Mouse (Mus musculus): Measurements from ENCODE around the gene Tmem132d. TPM values are rescaled to one million over a fixed set of nuclear protein-coding genes. Genes with fewer than 3 reads are reported as not detected.

Gene Tmem132d
- polyA plus RNA-seq, 1 experiment from 2014 or later: 0.16 TPM

DNA sequence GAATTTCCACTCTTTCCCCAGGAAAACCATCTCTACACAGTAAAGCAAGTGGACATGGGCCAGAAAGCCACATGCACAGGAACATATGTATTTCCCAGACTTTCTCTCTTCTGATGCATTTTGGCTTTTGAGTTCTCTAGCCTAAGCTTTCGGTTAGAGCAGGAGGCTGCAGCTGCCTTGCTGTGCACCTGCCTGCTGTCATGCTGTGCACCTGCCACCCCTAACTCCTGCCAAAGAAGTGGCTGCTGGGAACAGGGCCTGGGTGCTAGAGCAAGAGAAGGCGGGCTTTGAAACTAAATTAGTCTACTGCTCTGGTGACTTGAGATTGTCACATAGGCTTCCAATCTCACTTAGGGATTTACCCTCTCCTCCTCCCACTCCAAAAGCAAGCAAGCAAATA, 8.7 kb downstream of the Tmem132d start:
- no peak overlapping the region for H3K27ac ChIP-seq (ENCODE audit: low read length)
- WGBS: 53% methylated on average over 2 of the region's 2 CpGs
- 0 out of 2 replicates have a peak, but pooled peaks cover 2% of the 10 kb centered on the region for H3K36me3 ChIP-seq (ENCODE audit: control insufficient read depth, insufficient read depth)
- no peak overlapping the region for H3K9ac ChIP-seq (ENCODE audit: low read length)
- no peak overlapping the region for H3K4me3 ChIP-seq (ENCODE audit: low read length)
- no peaks in the 10 kb centered on the region for H3K27me3 ChIP-seq (ENCODE audit: control insufficient read depth, insufficient read depth, low read length)
- H3K9me3 ChIP-seq (replicated peaks; ENCODE audit: control insufficient read depth, low read length): peaks cover 9% of the 10 kb centered on the region; the same call in 1 of the 2 replicates
- ATAC-seq (replicated peaks; ENCODE audit: extremely low read depth, insufficient read depth, low FRiP score): no peak
- no peaks in the 10 kb centered on the region for H3K4me1 ChIP-seq (ENCODE audit: control insufficient read depth, insufficient read depth, low read length)
- H3K4me2 ChIP-seq (ENCODE audit: low read depth, low read length): no peak overlapping the region

DNA sequence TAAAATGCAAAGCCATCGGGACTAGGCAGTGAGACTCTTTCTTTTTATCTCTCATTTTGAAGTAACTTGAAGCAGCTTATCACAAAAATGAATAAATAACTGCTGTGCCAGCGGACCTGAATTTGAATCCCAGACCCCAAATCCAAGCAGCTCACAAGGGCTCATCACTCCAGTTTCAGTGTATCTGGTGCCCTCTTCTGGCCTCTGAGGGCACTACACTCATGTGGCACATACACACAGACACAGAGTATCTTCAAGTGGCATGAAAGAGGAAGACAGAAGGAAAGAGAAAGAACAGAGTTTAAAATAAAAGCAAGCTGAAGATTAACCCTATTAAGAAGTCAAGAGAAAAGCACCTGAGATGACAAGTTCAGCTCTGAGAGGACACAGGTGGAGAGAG, 10.8 kb downstream of the Tmem132d start:
- no peak overlapping the region for H3K27ac ChIP-seq (ENCODE audit: low read length)
- ATAC-seq (replicated peaks; ENCODE audit: extremely low read depth, insufficient read depth, low FRiP score): no peak
- H3K4me3 ChIP-seq (ENCODE audit: low read length): no peak overlapping the region
- H3K4me2 ChIP-seq (ENCODE audit: low read depth, low read length): no peak overlapping the region
- H3K36me3 ChIP-seq (ENCODE audit: control insufficient read depth, insufficient read depth): 0 out of 2 replicates have a peak, but pooled peaks cover 2% of the 10 kb centered on the region
- no peaks in the 10 kb centered on the region for H3K4me1 ChIP-seq (ENCODE audit: control insufficient read depth, insufficient read depth, low read length)
- no peaks in the 10 kb centered on the region for H3K27me3 ChIP-seq (ENCODE audit: control insufficient read depth, insufficient read depth, low read length)
- H3K9ac ChIP-seq (ENCODE audit: low read length): no peak overlapping the region
- H3K9me3 ChIP-seq (replicated peaks; ENCODE audit: control insufficient read depth, low read length): peaks cover 9% of the 10 kb centered on the region; the same call in 1 of the 2 replicates
- 80% methylated on average over 2 of the region's 2 CpGs for WGBS

DNA sequence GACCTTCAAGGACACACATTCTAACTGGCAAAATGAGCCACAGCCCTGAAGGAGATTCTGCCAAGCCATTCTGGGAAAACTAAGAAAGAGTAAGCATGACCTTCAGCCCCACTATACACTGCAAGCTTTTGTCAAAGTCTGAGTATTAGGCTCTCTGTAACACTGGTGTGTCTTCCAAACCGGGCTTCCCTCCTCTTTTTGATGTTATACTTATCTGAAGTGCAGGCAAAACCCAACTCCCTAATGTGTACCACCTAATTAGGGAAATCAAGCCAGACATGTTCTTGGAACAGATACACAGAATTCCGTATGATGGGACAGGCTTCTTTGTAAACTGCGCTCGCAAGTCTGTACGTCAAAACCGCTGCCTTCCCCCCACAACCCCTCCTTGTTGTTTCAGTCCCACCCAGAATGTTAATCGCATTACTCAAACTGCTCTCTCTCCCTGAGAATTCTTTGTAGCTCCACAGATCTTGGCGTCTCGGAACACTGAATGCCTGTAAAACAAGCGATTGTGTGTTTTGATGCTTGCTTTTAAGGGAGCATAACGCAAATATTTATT, 14.6 kb downstream of the Tmem132d start:
- no peak overlapping the region for H3K4me3 ChIP-seq (ENCODE audit: low read length)
- no peak for ATAC-seq (replicated peaks; ENCODE audit: extremely low read depth, insufficient read depth, low FRiP score)
- 61% methylated on average over 11 of the region's 11 CpGs for WGBS

DNA sequence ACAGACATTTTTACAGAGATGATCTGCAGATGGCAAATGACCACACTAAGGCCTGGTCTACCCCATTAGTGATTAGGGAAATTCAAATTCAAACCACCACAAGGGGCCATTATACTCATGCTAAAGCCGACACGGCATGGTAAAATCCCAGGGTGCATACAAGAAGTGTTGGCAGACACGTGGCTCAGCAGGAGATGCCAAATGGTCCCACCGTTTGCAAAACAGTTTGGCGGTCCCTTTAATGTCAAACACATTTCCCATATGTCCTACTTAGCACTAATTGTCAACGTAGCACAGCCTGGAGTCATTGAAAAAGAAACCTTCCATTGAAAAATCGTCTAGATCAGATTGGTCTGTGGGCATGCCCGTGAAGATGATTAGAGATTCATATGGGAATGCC, 18.8 kb downstream of the Tmem132d start:
- no peak for ATAC-seq (replicated peaks; ENCODE audit: extremely low read depth, insufficient read depth, low FRiP score)
- no peak overlapping the region for H3K4me3 ChIP-seq (ENCODE audit: low read length)
- H3K36me3 ChIP-seq (ENCODE audit: control insufficient read depth, insufficient read depth): no peaks in the 10 kb centered on the region
- no peak overlapping the region for H3K27ac ChIP-seq (ENCODE audit: low read length)
- no peak overlapping the region for H3K4me2 ChIP-seq (ENCODE audit: low read depth, low read length)
- 63% methylated on average over 8 of the region's 8 CpGs for WGBS
- H3K9me3 ChIP-seq (replicated peaks; ENCODE audit: control insufficient read depth, low read length): no peaks in the 10 kb centered on the region
- H3K27me3 ChIP-seq (ENCODE audit: control insufficient read depth, insufficient read depth, low read length): no peaks in the 10 kb centered on the region
- H3K4me1 ChIP-seq (ENCODE audit: control insufficient read depth, insufficient read depth, low read length): no peaks in the 10 kb centered on the region
- H3K9ac ChIP-seq (ENCODE audit: low read length): no peak overlapping the region

More for the DNA sequence above, 14.6 kb downstream of the Tmem132d start:
- no peak overlapping the region for H3K9ac ChIP-seq (ENCODE audit: low read length)
- H3K36me3 ChIP-seq (ENCODE audit: control insufficient read depth, insufficient read depth): 0 out of 2 replicates have a peak, but pooled peaks cover 2% of the 10 kb centered on the region
- no peak overlapping the region for H3K27ac ChIP-seq (ENCODE audit: low read length)
- no peaks in the 10 kb centered on the region for H3K27me3 ChIP-seq (ENCODE audit: control insufficient read depth, insufficient read depth, low read length)
- no peaks in the 10 kb centered on the region for H3K4me1 ChIP-seq (ENCODE audit: control insufficient read depth, insufficient read depth, low read length)
- peaks cover 9% of the 10 kb centered on the region; the same call in 1 of the 2 replicates for H3K9me3 ChIP-seq (replicated peaks; ENCODE audit: control insufficient read depth, low read length)
- H3K4me2 ChIP-seq (ENCODE audit: low read depth, low read length): no peak overlapping the region

DNA sequence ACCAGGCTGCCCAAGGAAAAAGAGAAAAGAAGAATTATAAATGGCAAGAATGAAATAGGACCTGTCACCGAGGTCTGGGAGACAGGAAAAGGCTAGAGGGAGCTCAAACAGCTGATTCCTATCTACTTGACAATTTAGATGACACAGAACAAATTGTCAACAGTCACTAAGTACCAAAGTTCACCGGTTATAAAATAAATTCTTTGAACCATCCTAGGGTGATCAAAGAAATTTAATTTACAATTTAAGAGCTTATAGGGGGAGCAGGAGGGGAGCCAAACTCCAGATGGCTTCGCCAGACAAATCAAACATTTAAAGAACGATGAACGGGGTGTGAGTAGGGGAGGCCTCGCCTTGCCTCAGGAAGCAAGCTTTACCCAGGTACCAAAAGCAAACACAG, 20.6 kb downstream of the Tmem132d start:
- no peak for ATAC-seq (replicated peaks; ENCODE audit: extremely low read depth, insufficient read depth, low FRiP score)
- Histone ChIP-seq H3K27ac (ENCODE audit: low read length) (no peak overlapping the region), H3K4me2 (ENCODE audit: low read depth, low read length) (no peak overlapping the region), H3K4me1 (ENCODE audit: control insufficient read depth, insufficient read depth, low read length) (no peaks in the 10 kb centered on the region), H3K27me3 (ENCODE audit: control insufficient read depth, insufficient read depth, low read length) (no peaks in the 10 kb centered on the region), H3K36me3 (ENCODE audit: control insufficient read depth, insufficient read depth) (no peaks in the 10 kb centered on the region), H3K9me3 (replicated peaks; ENCODE audit: control insufficient read depth, low read length) (no peaks in the 10 kb centered on the region), H3K9ac (ENCODE audit: low read length) (no peak overlapping the region), H3K4me3 (ENCODE audit: low read length) (no peak overlapping the region)
- 58% methylated on average over 6 of the region's 6 CpGs for WGBS

DNA sequence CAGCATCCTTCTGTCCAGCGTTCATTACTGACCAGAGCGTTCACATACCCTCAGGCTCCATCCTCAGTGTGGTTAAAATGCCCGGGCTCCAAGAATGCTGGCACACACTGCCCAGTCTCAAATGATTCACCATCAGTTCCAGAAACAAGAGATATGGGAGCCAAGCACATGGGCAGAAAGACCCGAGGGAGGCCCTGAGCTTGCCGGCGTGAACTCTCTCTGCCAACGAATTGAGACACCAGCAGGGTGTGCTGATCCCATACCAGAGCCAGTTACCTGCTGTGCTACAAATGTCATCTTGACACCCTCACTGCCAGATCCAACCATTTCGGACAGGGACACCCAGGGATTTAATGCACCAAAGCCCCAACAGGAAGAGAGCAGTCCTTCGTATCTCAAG, 25.3 kb downstream of the Tmem132d start:
- no peak overlapping the region for H3K27ac ChIP-seq (ENCODE audit: low read length)
- WGBS: 65% methylated on average over 9 of the region's 9 CpGs
- H3K27me3 ChIP-seq (ENCODE audit: control insufficient read depth, insufficient read depth, low read length): no peaks in the 10 kb centered on the region
- ATAC-seq (replicated peaks; ENCODE audit: extremely low read depth, insufficient read depth, low FRiP score): no peak
- H3K4me3 ChIP-seq (ENCODE audit: low read length): no peak overlapping the region
- H3K4me2 ChIP-seq (ENCODE audit: low read depth, low read length): no peak overlapping the region
- H3K36me3 ChIP-seq (ENCODE audit: control insufficient read depth, insufficient read depth): no peaks in the 10 kb centered on the region
- H3K9me3 ChIP-seq (replicated peaks; ENCODE audit: control insufficient read depth, low read length): peaks cover 6% of the 10 kb centered on the region
- no peaks in the 10 kb centered on the region for H3K4me1 ChIP-seq (ENCODE audit: control insufficient read depth, insufficient read depth, low read length)
- no peak overlapping the region for H3K9ac ChIP-seq (ENCODE audit: low read length)

DNA sequence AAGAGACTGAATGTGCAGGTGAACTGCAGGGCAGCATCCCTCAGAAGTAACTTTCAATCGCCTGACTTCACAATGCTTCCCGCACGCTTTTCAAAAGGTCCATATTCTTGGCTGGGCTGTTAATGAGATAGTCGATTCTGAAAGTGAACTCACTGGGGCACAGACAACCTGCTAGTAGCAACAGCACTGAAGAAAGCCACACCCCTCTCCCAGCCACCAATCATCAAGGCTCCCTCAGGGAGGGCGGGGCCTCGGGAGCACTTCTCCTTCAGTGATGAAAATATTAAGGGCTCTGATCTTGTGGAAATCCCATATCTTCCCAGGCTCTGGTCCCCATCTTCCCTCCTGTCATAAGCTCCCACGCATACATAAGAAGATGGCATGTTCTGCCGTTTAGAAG, 27.8 kb downstream of the Tmem132d start:
- peaks cover 12% of the 10 kb centered on the region for H3K9me3 ChIP-seq (replicated peaks; ENCODE audit: control insufficient read depth, low read length)
- H3K9ac ChIP-seq (ENCODE audit: low read length): no peak overlapping the region
- H3K27ac ChIP-seq (ENCODE audit: low read length): no peak overlapping the region
- no peak overlapping the region for H3K4me3 ChIP-seq (ENCODE audit: low read length)
- 82% methylated on average over 8 of the region's 8 CpGs for WGBS
- no peaks in the 10 kb centered on the region for H3K27me3 ChIP-seq (ENCODE audit: control insufficient read depth, insufficient read depth, low read length)
- H3K36me3 ChIP-seq (ENCODE audit: control insufficient read depth, insufficient read depth): no peaks in the 10 kb centered on the region
- no peaks in the 10 kb centered on the region for H3K4me1 ChIP-seq (ENCODE audit: control insufficient read depth, insufficient read depth, low read length)
- no peak overlapping the region for H3K4me2 ChIP-seq (ENCODE audit: low read depth, low read length)
- ATAC-seq (replicated peaks; ENCODE audit: extremely low read depth, insufficient read depth, low FRiP score): no peak

DNA sequence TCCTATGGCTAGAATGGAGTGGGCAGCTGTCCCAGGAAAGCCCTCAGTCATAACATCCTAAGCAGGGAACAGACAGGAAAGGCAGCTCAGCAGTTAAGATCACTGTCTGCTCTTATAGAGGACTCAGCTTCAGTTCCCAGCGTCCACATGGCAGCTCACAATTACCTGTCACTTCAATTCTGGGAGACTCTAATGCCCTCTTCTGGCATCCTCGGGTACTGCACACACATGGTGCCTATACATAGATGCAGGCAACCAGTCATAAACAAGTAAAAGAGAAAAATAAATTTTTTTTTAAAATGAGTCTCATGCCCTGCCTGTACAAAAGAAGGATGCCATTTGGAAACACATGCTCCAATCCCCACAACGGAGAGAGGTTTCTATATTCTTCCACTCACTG, 28.7 kb downstream of the Tmem132d start:
- no peaks in the 10 kb centered on the region for H3K27me3 ChIP-seq (ENCODE audit: control insufficient read depth, insufficient read depth, low read length)
- H3K4me3 ChIP-seq (ENCODE audit: low read length): no peak overlapping the region
- no peak overlapping the region for H3K4me2 ChIP-seq (ENCODE audit: low read depth, low read length)
- ATAC-seq (replicated peaks; ENCODE audit: extremely low read depth, insufficient read depth, low FRiP score): no peak
- no peaks in the 10 kb centered on the region for H3K4me1 ChIP-seq (ENCODE audit: control insufficient read depth, insufficient read depth, low read length)
- no peak overlapping the region for H3K9ac ChIP-seq (ENCODE audit: low read length)
- H3K36me3 ChIP-seq (ENCODE audit: control insufficient read depth, insufficient read depth): no peaks in the 10 kb centered on the region
- H3K9me3 ChIP-seq (replicated peaks; ENCODE audit: control insufficient read depth, low read length): peaks cover 12% of the 10 kb centered on the region
- H3K27ac ChIP-seq (ENCODE audit: low read length): no peak overlapping the region
- 79% methylated on average over 3 of the region's 3 CpGs for WGBS

DNA sequence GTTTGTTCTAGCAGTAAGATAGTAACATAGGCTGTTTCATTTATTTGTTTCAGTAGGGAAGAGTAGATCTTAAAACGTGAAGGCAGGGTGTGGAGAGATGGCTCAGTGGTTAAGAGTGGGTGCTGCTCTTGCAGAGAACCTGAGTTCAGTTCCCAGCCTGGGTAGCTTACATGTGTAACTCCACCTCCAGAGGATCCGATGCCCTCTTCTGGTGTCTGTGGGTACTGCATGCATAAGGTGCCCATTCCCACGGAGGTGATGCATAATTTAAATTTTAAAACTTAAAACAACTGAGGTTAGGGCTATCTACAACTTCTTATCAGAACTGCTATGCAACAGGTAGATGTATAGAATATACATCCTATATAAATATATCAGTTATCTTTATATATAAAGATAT, 40.5 kb downstream of the Tmem132d start:
- 74% methylated on average over 3 of the region's 3 CpGs for WGBS

More for the DNA sequence above, 40.5 kb downstream of the Tmem132d start:
- Histone ChIP-seq H3K4me1 (ENCODE audit: control insufficient read depth, insufficient read depth, low read length) (no peaks in the 10 kb centered on the region), H3K27ac (ENCODE audit: low read length) (no peak overlapping the region), H3K9me3 (replicated peaks; ENCODE audit: control insufficient read depth, low read length) (peaks cover 3% of the 10 kb centered on the region), H3K27me3 (ENCODE audit: control insufficient read depth, insufficient read depth, low read length) (no peaks in the 10 kb centered on the region), H3K9ac (ENCODE audit: low read length) (no peak overlapping the region), H3K4me2 (ENCODE audit: low read depth, low read length) (no peak overlapping the region), H3K4me3 (ENCODE audit: low read length) (no peak overlapping the region), H3K36me3 (ENCODE audit: control insufficient read depth, insufficient read depth) (no peaks in the 10 kb centered on the region)
- ATAC-seq (replicated peaks; ENCODE audit: extremely low read depth, insufficient read depth, low FRiP score): no peak

Data from heart, embryonic 16.5 days (tissue).